Mouse (Mus musculus): ENCODE measurements around the gene Nrip1. TPM values are rescaled to one million over a fixed set of nuclear protein-coding genes. Genes with fewer than 3 reads are reported as not detected.

The Nrip1 gene
- polyA plus RNA-seq, 1 experiment from 2014 or later: 32.5 TPM

DNA sequence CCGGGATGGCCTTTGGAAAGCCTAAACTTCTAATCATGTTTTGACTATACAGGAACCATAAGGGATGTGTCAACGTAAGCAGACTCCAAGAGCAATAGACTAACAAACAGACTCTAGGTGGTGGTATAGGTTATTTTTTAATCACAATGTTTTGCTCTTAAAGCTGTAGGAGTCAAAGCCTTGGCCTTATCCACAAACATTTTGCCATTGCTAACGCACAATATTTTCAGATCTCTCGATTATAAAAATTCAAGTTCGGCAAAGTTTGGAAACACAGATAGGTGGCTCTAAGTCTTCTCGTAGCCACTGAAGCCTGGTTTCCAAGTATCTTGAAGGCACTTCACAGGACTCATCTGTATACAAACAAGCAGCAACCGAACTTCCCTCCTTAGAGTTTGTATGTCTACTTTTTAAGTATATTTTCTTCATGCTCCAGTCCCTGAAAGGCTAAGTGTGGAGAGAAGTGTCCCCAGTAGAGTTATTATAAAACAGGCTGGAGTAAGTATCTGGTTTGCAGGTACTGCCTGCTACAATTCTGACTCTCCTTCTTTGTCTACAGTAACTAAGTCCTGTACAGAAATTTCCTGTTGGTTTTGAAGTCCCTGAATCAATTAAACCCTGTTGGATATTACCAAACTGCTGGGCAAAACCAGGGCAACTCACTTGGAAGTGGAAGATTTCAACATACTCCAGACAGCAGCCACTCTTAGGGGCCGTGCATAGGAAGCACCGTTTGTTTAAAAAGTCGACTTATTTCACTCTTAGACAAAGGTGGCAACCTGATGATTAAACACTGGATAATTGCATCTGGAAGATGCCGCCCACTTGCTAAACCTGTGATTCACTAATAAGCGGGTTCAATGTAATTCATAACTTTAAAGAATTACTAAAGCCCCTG is 2.7 kb downstream of the Nrip1 start:
- no peaks in the 10 kb centered on the region for H3K27me3 ChIP-seq
- peak overlapping the region; percentile 66 for H3K4me2 ChIP-seq
- WGBS: 30% methylated on average over 12 of the region's 12 CpGs
- H3K36me3 ChIP-seq: no peaks in the 10 kb centered on the region
- ATAC-seq (ENCODE audit: low FRiP score, low read depth): no peak
- H3K4me3 ChIP-seq: peak overlapping the region; percentile 78
- H3K4me1 ChIP-seq (replicated peaks): peaks cover 32% of the 10 kb centered on the region
- H3K27ac ChIP-seq (replicated peaks): no peak overlapping the region
- peak overlapping the region; percentile 85; the same call in 1 of the 2 replicates for H3K9ac ChIP-seq
- H3K9me3 ChIP-seq: no peaks in the 10 kb centered on the region

DNA sequence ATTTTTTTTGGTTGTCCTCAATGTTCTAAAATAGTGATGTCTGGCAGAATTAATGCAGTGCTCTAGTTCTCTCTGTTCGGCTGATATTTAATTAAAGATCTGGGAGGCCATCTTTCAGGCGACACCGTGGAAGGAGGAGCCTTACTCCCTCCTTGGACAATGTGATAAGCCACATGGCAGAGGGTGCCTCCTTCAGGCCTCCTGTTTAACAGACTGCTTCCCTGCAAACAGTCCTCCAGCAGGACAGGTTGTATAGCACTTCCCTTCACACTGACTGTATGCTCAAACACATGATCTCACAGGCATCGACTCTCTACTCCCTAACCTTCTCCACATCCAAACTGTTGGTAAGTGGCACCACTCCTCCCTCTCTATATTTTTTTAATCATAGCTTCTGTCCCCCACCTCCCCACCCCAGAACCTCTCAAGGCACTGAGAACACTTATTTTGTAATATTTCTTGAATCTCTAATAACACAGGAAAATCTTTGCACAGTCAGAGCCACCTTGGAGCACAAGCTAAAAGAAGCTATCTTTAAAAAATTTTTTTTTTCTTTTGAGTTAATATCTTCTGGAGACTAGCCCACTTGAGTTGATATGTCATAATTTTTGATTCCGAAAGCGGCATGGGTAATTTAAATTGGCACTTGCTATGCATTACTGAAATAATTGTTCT is 3.4 kb downstream of the Nrip1 start:
- peak overlapping the region; percentile 66 for H3K4me2 ChIP-seq
- 26% methylated on average over 6 of the region's 6 CpGs for WGBS
- H3K9me3 ChIP-seq: no peaks in the 10 kb centered on the region
- H3K27me3 ChIP-seq: no peaks in the 10 kb centered on the region
- no peak overlapping the region for H3K27ac ChIP-seq (replicated peaks)
- H3K9ac ChIP-seq: no peak overlapping the region
- H3K4me3 ChIP-seq: peak overlapping the region; percentile 78
- no peak for ATAC-seq (ENCODE audit: low FRiP score, low read depth)
- no peaks in the 10 kb centered on the region for H3K36me3 ChIP-seq
- peaks cover 34% of the 10 kb centered on the region for H3K4me1 ChIP-seq (replicated peaks)

DNA sequence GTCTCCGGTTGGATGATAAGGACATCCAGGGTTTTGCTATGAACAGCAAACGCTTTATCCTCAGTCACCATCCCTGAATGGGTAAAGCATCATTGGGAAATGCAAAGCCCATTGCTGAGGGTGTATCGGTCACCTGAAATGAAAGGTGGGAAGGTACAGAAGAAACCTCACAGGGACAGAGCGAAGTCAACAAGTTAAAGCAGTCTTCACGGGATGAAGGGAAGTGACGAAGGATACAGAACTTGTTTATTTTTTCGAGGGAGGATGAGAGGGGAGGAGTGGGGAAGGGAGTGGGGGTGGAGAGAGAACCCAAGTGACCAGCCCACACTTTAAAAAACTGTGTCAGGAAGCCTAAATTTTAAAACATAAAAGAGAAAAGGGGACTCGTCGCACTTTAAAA is 4.4 kb downstream of the Nrip1 start:
- no peak for ATAC-seq (ENCODE audit: low FRiP score, low read depth)
- Histone ChIP-seq H3K27ac (replicated peaks) (no peak overlapping the region), H3K36me3 (no peaks in the 10 kb centered on the region), H3K9ac (no peak overlapping the region), H3K4me1 (replicated peaks) (peaks cover 35% of the 10 kb centered on the region), H3K4me2 (no peak overlapping the region), H3K4me3 (no peak overlapping the region), H3K9me3 (no peaks in the 10 kb centered on the region), H3K27me3 (no peaks in the 10 kb centered on the region)
- WGBS: 84% methylated on average over 9 of the region's 9 CpGs

DNA sequence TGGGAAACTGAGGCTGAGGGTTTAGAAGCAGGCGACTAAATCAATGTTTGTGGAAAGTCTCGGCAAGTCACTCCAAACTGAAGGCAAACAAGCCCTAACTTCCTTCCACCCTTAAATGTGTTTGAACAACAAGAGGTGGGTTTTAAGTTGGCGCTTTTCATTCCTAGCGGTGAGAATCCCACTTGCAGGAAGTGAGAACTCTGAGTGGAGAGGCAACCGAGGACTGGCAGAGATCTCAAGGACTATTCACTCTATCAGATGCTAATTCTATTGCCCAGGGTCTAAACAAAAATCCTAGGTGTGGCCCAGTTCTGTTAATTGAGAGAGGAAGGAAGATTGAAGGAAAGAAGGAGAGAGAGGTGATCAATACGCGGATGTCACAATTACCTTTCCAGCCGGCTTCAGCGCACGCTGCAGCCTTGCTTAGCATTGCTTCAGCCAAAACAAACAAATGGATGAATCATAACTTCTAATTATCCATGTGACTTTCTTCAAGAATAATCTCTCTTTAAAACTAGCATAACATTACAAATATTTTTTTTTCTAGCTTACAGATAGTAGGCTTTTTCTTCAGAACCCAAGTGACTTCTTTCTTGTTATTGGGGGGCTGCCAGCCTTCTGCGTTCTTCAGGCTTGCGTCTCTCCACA is 6.2 kb downstream of the Nrip1 start:
- Histone ChIP-seq H3K9me3 (no peaks in the 10 kb centered on the region), H3K4me3 (no peak overlapping the region), H3K36me3 (no peaks in the 10 kb centered on the region), H3K9ac (no peak overlapping the region), H3K4me2 (no peak overlapping the region), H3K4me1 (replicated peaks) (peaks cover 29% of the 10 kb centered on the region), H3K27ac (replicated peaks) (no peak overlapping the region), H3K27me3 (no peaks in the 10 kb centered on the region)
- ATAC-seq (ENCODE audit: low FRiP score, low read depth): no peak
- 86% methylated on average over 12 of the region's 12 CpGs for WGBS

DNA sequence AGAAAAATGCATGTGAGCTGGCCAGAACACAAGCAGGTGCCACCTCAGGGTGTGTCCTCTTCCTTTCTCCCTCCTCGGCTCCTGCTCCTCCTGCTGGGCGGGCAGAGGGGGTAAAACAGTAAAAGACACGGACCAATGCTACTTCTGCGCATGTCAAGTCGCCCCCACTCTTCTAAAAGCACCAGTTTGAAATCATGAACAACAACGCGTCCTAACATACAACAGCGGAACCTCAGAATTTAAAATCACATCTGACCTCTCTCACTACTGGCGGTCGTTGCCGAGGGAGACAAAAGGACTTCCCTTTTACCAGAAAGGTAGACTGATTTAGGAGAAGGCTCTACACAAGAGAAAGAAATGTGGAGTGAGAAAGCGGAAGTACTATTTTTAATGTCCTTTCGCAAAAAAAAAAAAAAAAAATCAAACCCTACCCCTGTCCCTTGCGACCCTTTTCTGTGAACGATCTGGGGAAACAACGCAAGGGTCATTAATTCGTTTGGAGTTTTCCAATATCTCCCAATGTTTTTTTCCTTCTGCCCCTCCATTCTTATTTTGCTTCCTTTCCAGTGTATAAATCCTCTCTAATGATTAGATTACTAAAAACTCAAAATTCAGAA is 7.7 kb downstream of the Nrip1 start:
- Histone ChIP-seq H3K36me3 (no peaks in the 10 kb centered on the region), H3K4me3 (no peak overlapping the region), H3K4me1 (replicated peaks) (peaks cover 21% of the 10 kb centered on the region), H3K27ac (replicated peaks) (no peak overlapping the region), H3K27me3 (no peaks in the 10 kb centered on the region), H3K9me3 (no peaks in the 10 kb centered on the region), H3K9ac (no peak overlapping the region), H3K4me2 (no peak overlapping the region; the same call in 1 of the 2 replicates)
- no peak for ATAC-seq (ENCODE audit: low FRiP score, low read depth)
- WGBS: 60% methylated on average over 16 of the region's 17 CpGs

DNA sequence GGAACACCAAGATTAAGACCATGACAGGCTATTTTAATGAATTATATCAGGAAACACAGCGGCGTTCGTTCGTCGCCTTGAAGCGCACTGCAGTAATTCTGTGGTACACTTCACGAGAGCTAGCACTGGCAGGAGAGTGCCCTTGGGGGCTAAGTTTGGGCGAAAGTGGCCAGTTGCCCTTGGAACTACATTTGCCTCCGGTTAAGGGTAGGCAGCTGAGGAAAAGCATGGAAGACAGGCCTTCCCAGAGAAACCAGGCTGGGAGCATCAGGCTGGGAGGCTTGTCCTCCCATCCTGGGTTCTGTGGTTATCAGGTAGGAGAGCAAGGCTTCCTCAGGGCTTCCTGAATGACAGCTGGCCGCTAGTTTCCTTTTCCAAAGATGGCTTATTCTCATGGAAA is 8.4 kb downstream of the Nrip1 start:
- Histone ChIP-seq H3K27me3 (no peaks in the 10 kb centered on the region), H3K4me1 (replicated peaks) (peaks cover 14% of the 10 kb centered on the region), H3K9ac (no peak overlapping the region), H3K36me3 (no peaks in the 10 kb centered on the region), H3K4me3 (no peak overlapping the region), H3K27ac (replicated peaks) (no peak overlapping the region), H3K9me3 (no peaks in the 10 kb centered on the region), H3K4me2 (no peak overlapping the region; the same call in 1 of the 2 replicates)
- WGBS: 65% methylated on average over 10 of the region's 10 CpGs
- no peak for ATAC-seq (ENCODE audit: low FRiP score, low read depth)

DNA sequence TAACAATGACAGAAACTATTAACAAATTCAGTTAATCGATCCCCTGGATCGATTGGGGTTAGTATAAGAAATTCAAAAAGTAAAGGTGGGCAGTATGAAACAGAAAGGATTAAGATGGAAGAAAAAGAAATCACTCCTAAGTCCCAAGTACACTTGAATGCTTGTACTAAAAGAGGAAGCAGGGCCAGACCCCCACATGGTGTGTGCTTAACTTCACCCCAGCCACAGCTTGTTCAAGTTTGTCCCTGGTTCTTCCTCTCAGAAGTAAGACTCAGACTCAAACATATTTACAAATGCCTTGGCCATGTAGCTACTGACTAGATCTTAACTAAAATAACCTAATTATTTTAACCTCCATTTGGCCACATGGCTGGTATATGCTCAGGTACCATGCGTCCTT is 10.0 kb downstream of the Nrip1 start:
- ATAC-seq (ENCODE audit: low FRiP score, low read depth): no peak
- no peaks in the 10 kb centered on the region for H3K27me3 ChIP-seq
- H3K4me3 ChIP-seq: no peak overlapping the region
- no peaks in the 10 kb centered on the region for H3K36me3 ChIP-seq
- WGBS: 93% methylated on average over 3 of the region's 3 CpGs
- no peak overlapping the region for H3K4me2 ChIP-seq
- no peak overlapping the region for H3K27ac ChIP-seq (replicated peaks)
- H3K9me3 ChIP-seq: no peaks in the 10 kb centered on the region
- no peak overlapping the region for H3K9ac ChIP-seq
- H3K4me1 ChIP-seq (replicated peaks): peaks cover 3% of the 10 kb centered on the region; the same call in 1 of the 2 replicates

DNA sequence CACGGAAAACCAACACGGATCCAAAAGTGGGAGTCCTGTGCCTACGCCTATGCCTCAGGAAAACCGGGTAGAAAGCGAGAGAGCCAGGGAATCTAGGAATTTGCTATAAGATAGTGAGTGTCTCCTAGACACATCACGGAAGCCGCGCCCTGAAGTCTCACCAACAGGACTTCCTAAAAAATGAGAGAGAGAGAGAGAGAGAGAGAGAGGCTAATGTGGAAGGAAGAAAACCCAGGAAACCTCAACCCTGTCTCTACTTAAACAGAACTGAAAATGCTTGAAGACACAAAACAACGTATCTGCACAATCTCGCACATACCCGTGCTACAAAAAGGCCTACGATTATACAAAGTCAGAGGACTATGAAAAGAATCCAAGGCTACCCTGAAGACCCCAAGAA is 10.6 kb downstream of the Nrip1 start:
- Histone ChIP-seq H3K4me3 (no peak overlapping the region), H3K27ac (replicated peaks) (no peak overlapping the region), H3K27me3 (no peaks in the 10 kb centered on the region), H3K9me3 (no peaks in the 10 kb centered on the region), H3K4me2 (no peak overlapping the region), H3K4me1 (replicated peaks) (peaks cover 3% of the 10 kb centered on the region; the same call in 1 of the 2 replicates), H3K9ac (no peak overlapping the region), H3K36me3 (no peaks in the 10 kb centered on the region)
- 97% methylated on average over 12 of the region's 12 CpGs for WGBS
- ATAC-seq (ENCODE audit: low FRiP score, low read depth): no peak

DNA sequence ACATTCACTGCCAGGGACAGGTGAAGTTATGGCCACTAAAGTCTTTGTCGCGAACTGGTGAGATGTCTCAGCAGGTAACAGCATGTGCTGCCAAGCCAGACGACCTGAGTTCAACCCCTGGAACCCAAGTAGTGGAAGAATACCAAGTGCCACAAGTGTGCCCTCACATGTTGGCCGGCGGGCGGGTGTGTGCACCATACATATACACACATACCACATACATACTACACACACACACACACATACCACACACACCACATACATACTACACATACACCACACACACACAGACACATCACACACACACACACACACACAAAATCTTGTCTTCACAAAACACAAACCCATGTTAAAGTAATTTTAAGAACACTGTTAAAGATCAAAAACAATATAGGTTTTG is 13.2 kb downstream of the Nrip1 start:
- no peaks in the 10 kb centered on the region for H3K36me3 ChIP-seq
- H3K27ac ChIP-seq (replicated peaks): no peak overlapping the region
- H3K4me2 ChIP-seq: no peak overlapping the region
- H3K27me3 ChIP-seq: no peaks in the 10 kb centered on the region
- 89% methylated on average over 6 of the region's 6 CpGs for WGBS
- no peaks in the 10 kb centered on the region for H3K9me3 ChIP-seq
- H3K4me1 ChIP-seq (replicated peaks): peaks cover 3% of the 10 kb centered on the region; the same call in 1 of the 2 replicates
- ATAC-seq (ENCODE audit: low FRiP score, low read depth): no peak
- no peak overlapping the region for H3K9ac ChIP-seq
- H3K4me3 ChIP-seq: no peak overlapping the region

DNA sequence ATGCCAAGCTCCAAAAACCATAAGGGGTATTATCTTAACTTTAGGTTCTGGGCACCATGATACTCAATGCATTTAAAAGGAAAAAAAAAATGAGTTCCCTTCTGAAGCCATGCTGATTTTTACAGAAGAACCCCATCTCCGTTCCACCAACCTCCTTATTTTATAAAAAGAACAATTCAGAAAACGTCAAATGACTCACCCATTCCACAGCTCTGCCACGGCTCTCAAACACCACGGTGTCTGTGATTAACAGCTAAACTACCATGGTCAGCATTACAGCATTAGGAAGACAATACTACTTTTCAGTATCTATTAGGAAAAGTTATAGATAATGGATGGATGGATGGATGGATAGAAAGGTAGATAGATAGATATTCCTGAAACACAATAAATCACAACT is 14.9 kb downstream of the Nrip1 start:
- 67% methylated on average over 4 of the region's 4 CpGs for WGBS
- Histone ChIP-seq H3K4me1 (replicated peaks) (no peaks in the 10 kb centered on the region), H3K4me2 (no peak overlapping the region), H3K4me3 (no peak overlapping the region), H3K27ac (replicated peaks) (no peak overlapping the region), H3K9me3 (no peaks in the 10 kb centered on the region), H3K27me3 (no peaks in the 10 kb centered on the region), H3K36me3 (no peaks in the 10 kb centered on the region), H3K9ac (no peak overlapping the region)
- no peak for ATAC-seq (ENCODE audit: low FRiP score, low read depth)

DNA sequence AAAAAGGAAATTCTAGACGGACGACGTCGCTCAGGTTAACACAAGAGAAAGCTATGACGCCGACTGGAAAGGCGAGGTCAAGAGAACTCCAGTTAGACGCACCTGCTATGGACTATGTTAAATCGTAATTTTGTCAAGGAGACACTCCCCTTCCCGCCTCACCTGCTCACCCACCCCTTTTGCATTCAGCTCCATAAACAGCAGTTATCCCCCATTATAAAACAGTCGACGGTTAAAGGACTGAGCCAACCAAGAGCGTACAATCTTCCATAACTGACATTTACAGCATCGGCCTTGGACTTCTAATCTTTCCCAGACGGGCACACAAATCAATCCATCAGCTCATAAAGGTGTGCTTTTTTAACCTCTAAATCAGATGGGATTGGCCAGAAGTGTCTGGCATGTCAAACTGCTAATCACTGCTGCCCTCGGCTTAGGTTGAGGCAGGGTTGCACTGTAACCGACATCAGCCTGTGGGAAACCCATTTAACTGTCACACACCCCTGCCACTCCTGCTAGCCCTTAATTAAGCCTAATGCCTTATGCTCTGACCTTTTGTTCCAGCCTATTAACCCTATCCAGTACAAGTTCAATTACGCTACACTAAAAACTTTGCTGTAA is 15.4 kb downstream of the Nrip1 start:
- 77% methylated on average over 18 of the region's 18 CpGs for WGBS
- Histone ChIP-seq H3K4me1 (replicated peaks) (no peaks in the 10 kb centered on the region), H3K4me2 (no peak overlapping the region), H3K4me3 (no peak overlapping the region), H3K27ac (replicated peaks) (no peak overlapping the region), H3K9me3 (no peaks in the 10 kb centered on the region), H3K9ac (no peak overlapping the region), H3K36me3 (no peaks in the 10 kb centered on the region), H3K27me3 (no peaks in the 10 kb centered on the region)
- no peak for ATAC-seq (ENCODE audit: low FRiP score, low read depth)
